Mouse (Mus musculus) retina, postnatal 1 day (tissue): ENCODE data around the gene Arid3c.
"Not testable (repeated sequence)": the region's sequence is repeated elsewhere in the genome, so short reads cannot be mapped to it uniquely, and the experiment has no call there.

Experiments
- DNase-seq: peaks from one replicate; pipeline ENCODE4 v3.0.0-alpha.2; 2012

Gene Arid3c

GRCm38 (mm10) chr4:41731052-41731765 lies at the start of gene Arid3c:
TSS of gene Arid3c (minus strand) at chr4:41731142.
- DNase-seq: peak; percentile 63

DNA sequence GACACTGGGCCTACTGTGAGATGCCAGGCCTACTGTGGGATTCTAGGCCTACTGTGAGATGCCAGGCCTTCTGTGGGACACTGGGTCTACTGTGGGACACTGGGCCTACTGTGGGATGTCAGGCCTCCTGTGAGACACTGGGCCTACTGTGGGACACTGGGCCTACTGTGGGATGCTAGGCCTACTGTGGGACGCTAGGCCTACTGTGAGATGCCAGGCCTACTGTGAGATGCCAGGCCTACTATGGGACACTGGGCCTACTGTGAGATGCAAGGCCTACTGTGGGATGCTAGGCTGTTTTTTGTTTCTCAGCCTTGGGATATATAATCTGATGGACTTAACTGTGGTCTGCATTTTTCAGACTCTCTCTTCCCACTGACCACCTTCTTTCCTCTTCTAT lies 44.9 kb upstream of the Arid3c start:
- DNase-seq: not testable (repeated sequence)

GRCm38 (mm10) chr4:41774506-41774905 lies 43.6 kb upstream of the Arid3c start:
- not testable (repeated sequence) for DNase-seq

GRCm38 (mm10) chr4:41774002-41774401 lies 43.1 kb upstream of the Arid3c start, which contains the start of gene Ccl27a:
TSS of gene Ccl27a (minus strand) at chr4:41774247.
- peak; percentile 89 for DNase-seq

- DNase-seq: peak; percentile 73
Measured at GRCm38 (mm10) chr4:41773502-41773901, 42.6 kb upstream of the Arid3c start.

DNA sequence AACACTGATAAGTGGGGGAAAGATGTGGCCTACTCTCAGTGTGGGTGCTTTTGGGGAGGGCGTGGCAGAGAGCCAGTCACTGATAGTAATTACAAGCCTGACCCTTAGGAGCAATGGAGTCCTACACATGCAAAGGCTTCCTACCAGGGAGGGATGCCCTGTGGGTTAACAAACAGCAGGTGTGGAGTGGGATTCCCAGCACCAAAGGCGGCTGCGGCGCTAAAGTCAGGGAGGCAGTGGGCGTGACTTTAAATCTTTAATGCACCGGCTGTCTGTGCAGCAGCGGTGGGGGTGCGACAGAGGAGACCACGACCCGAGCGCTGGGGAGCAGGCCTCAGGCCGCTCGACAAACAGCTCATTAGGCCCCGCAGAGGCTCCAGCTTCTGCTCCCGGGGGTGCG lies 42.0 kb upstream of the Arid3c start:
- not testable (repeated sequence) for DNase-seq

DNA sequence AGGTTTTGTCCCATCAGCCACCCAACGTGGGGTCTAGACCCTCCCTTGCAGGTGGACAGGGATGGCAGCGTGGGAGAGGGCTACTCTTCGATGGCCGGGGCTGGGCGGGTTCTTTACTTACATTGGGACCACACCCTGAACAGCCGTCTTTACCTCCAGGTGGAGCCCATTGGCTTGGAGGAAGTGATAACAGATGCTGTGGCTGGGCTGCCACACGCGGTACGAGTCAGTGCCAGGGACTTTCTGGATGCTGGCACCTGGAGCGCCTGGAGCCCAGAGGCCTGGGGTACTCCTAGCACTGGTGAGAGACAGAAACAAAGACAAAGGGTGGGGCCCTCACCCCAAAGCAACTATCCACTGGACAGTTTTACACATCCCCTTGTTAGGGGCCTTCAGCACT lies 36.4 kb upstream of the Arid3c start:
- DNase-seq: not testable (repeated sequence)

GRCm38 (mm10) chr4:41763176-41763575 lies 32.2 kb upstream of the Arid3c start:
- not testable (repeated sequence) for DNase-seq

DNA sequence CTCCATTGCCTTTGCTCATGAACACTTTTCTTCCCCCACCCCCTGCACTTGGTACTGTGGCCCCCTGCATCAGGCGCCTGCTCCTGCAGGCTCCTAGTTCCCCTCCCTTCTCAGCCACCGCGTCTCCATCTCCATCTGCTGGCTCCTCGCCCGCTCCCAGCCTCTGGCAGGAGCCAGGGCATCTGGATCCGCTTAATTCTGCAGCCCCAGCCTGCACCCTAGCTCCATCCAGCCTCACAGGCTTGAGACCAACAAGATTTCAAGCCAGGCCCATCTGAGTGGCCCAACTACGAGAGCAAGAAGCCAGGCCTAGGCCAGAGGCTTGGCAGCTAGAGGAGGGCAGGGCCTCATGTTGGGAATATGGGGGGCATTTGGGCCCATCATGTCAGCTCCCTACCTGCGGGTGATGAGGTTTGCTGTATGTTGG lies 31.8 kb upstream of the Arid3c start:
- DNase-seq: not testable (repeated sequence)

DNA sequence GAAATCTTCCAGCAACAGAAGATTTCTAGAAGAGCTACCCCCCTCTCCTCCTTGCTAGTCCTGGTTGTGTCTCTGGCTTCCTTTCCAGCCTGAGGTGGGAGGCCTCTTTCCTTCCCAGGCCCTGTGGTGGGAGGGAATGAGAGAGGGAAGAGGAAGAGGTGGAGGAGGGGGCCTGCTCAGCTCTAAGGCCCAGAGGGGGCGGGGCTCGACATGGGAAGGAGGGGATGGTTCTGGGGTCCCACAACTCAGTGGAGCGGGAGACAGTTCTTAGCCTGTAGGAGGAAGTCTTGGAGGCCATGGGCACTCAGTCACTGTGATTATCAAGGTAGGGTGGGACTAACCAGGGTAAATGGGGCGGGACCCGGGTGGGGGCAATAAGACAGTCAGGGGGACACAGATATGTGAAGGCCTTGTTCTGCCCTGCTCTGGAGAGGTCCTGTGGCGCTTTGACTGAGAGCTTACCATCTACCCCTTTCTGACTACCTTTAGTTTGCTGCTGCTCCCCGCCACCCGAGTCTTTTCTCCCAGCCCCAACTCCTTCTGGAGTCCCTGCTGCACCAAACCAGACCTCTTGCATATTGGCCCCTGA lies 31.3 kb upstream of the Arid3c start:
- DNase-seq: no peak

DNA sequence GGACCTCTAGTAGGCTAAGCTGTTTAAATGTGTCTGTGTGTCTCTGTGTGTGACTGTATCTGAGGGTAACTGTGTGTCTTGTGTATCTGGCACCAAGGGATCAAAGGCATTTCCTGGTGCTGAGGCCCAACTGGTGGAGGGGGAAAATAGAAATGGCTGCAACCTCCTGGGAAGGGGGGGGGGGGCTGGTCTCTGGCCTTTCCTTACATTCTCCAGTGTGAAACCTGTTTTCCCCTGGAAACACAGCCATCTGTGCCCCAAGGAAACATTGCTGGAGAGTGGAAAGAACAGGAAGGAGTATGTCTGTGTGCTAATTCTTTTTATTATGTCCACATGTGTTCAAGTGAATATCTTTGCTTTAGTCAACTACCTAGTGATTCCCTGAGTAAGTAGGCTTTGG lies 30.7 kb upstream of the Arid3c start:
- DNase-seq: no peak

GRCm38 (mm10) chr4:41760911-41761310 lies 30.0 kb upstream of the Arid3c start:
- no peak for DNase-seq

DNA sequence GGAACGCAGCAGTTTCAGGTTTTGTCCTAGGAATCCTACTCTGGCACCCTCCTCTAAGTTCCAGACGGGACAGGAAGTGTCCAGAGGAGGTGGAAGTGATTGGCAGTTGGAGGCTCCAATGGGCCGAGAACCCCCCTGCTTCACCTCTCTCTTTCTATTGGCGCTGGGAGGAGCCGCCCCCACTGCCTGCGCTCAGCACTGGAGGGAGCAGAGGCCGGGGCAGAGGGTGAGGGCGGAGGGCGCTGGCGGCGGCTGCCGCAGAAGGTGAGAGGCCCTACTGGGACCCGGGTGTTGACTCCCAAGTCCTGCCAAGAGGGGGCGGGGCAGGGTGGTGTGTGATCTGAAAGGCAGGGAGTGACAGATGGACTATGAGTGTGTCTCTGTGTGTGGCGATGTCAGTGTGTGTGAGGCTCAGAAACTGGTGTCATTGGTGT lies 29.4 kb upstream of the Arid3c start:
- peak; percentile 95 for DNase-seq

DNA sequence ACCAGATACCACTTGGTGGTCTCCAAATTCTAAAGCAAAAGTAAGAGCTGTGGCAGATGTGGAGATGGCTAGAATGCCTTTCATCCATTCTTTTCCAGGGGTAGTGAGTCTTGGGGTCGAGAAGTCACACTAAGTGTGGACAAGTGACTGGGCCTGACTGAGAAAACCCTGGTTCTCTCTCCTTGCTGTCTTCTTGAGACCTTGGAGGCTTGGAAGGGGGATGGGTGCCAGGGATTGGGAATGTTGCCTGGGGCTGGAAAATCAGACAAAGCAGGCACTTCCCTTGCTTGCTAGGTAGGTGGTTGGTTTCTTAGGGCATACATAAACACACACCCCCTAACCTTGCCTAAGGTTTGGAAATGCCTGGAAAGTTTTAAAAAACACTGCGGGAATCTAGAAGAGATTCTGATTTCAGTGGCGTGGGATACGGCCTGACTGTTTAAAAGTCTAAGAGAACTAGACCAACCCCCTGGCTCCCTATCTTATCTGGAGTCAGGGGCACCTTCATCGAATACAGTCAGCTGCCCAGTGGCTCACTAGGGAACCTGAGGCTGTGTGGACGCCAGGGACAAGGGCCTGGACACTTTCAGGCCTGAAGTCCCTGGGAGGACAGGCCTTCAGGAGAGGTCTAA lies 28.8 kb upstream of the Arid3c start:
- DNase-seq: no peak

GRCm38 (mm10) chr4:41759206-41759605 lies 28.3 kb upstream of the Arid3c start:
- DNase-seq: no peak

- no peak for DNase-seq
Measured at GRCm38 (mm10) chr4:41758701-41759100, 27.8 kb upstream of the Arid3c start.

GRCm38 (mm10) chr4:41758021-41758420 lies 27.1 kb upstream of the Arid3c start:
- no peak for DNase-seq

GRCm38 (mm10) chr4:41757321-41757720 lies 26.4 kb upstream of the Arid3c start:
- no peak for DNase-seq

GRCm38 (mm10) chr4:41756440-41756839 lies 25.5 kb upstream of the Arid3c start:
- no peak for DNase-seq

- peak; percentile 88 for DNase-seq
Measured at GRCm38 (mm10) chr4:41755338-41756305, 24.7 kb upstream of the Arid3c start, which contains the start of gene Sigmar1. TSS of gene Sigmar1 (minus strand) at chr4:41756157.

GRCm38 (mm10) chr4:41754797-41755337 lies 23.9 kb upstream of the Arid3c start, which contains the start of gene Galt:
TSS of gene Galt (plus strand) at chr4:41755228.
- no peak for DNase-seq

GRCm38 (mm10) chr4:41745021-41745420 lies 14.1 kb upstream of the Arid3c start:
- no peak for DNase-seq
